ENCODE assay signal across 8 mouse cellular contexts in the genomic region with DNA sequence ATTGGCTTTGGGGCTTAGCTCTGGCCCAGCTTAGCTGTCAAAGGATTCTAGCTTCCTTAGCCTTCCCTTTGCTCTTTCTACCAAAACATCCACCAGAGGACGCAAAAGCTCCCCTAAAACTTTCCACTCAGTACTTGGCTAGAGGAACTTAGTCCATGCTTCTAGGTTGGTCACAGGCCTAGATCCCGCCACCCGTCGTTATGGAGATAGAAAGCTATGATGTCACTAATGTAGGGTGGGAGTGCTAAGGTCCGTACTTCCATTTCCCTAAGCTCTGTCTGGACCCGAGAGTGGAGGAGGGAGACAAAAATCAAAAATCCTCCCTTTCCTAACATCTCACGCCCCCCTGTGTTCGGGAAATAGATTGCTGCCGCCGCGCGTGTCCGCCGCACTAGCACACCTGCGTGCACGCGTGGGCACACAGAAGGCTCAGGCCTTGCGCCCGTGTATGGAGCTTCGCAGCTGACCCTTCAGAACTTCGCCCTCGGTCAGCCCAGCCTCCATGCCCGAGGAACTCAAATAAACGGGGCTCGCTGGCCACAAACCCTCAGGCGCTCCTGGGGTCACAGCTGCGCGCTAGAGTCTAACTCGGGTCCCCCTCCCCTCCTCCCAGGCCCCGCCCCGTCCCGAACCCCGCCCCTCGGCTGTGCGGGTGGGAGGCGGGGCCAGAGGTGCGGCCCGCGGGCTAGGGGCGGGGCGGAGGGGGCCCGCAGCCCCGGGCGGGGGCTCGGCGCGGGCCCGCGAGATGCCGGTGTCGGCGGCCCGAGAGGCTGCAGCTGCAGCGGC. TPM values are rescaled to one million over a fixed set of nuclear protein-coding genes. Genes with fewer than 3 reads are reported as not detected.
DNase-seq lines count a peak whose midpoint lies in the region; ATAC-seq and TF ChIP-seq lines count a peak whose summit lies in the region.

No protein-coding gene starts in this region.

- TF ChIP-seq EP300 in MEL (IDR thresholded peaks at IDR 0.05; ENCODE audit: low read depth in 1 of 2, low read length in 2 of 2), result no peak

- peak; percentile 38 for ATAC-seq in frontal cortex, adult (ENCODE audit: low TSS enrichment)
- ATAC-seq in hematopoietic stem cell, adult 5-6 weeks (replicated peaks in 1 of 2; ENCODE audit: insufficient read depth in 1 of 2, low FRiP score in 2 of 2, low TSS enrichment in 1 of 2, low read depth in 1 of 2, poor library complexity in 2 of 2, severe bottlenecking in 2 of 2), result peak; percentile 17 to 19; a peak in 2 of 4 replicates
- peak; percentile 81 for ATAC-seq in neural tube, embryonic 15.5 days (ENCODE audit: low FRiP score)

- H3K36me3 ChIP-seq in MEL (ENCODE audit: control insufficient read depth in 1 of 2, insufficient read depth in 2 of 2, low read length in 2 of 2), result peaks cover 0 to 22% of the 10 kb centered on the region in 2 experiments; a peak in 2 of 4 replicates
- H3K36me3 ChIP-seq in neural tube, embryonic 15.5 days, result peaks cover 15% of the 10 kb centered on the region

- H3K79me2 ChIP-seq in MEL (ENCODE audit: control insufficient read depth, insufficient read depth, low read length, poor library complexity), result peaks cover 6% of the 10 kb centered on the region; the same call in 1 of the 2 replicates

- under 1% methylated on average over 49 of the region's 54 CpGs for WGBS in cerebellum, adult 2 months
- under 1% methylated on average over 53 of the region's 54 CpGs for WGBS in lung, adult 2 months
- under 1% methylated on average over 43 of the region's 54 CpGs for WGBS in neural tube, embryonic 15.5 days

- 0 out of 2 replicates have a peak overlapping the region, but pooled peaks have one; percentile 17 for H3K27ac ChIP-seq in MEL (ENCODE audit: control insufficient read depth, low read depth, low read length)
- no peak overlapping the region for H3K27ac ChIP-seq in cerebellum, adult 2 months (ENCODE audit: insufficient read depth, low read length)
- peak overlapping the region; percentile 90 for H3K27ac ChIP-seq in neural tube, embryonic 15.5 days (replicated peaks)

- DNase-seq in MEL (ENCODE audit: low read depth, low spot score), result peak; percentile 96
- peak; percentile 62 to 74 for DNase-seq in cerebellum, adult 2 months
- peak; percentile 61 to 65 for DNase-seq in layer of hippocampus, adult 8-10 months (ENCODE audit: low spot score in 2 of 2)
- peak; percentile 74 for DNase-seq in lung, adult 2 months
- peak; percentile 79 for DNase-seq in testis, postnatal 14 days (ENCODE audit: low spot score)

- peak overlapping the region; percentile 82 for H3K4me2 ChIP-seq in neural tube, embryonic 15.5 days

- TF ChIP-seq POLR2A in MEL (IDR thresholded peaks at IDR 0.05; ENCODE audit: control insufficient read depth in 1 of 2, insufficient read depth in 1 of 2, low read depth in 1 of 2, low read length in 2 of 2, poor library complexity in 1 of 2), result peak; percentile 12 to 29; a peak in 1 of 4 replicates
- TF ChIP-seq POLR2A in cerebellum, adult 2 months (IDR thresholded peaks at IDR 0.05; ENCODE audit: borderline replicate concordance, insufficient read depth, low read length), result no peak
- TF ChIP-seq POLR2A in lung, adult 2 months (IDR thresholded peaks at IDR 0.05; ENCODE audit: borderline replicate concordance, extremely low read depth, low read depth, low read length), result no peak

- H3K9ac ChIP-seq in MEL (ENCODE audit: control insufficient read depth, low read depth, low read length, poor library complexity, severe bottlenecking), result peak overlapping the region; percentile 71
- peak overlapping the region; percentile 71 for H3K9ac ChIP-seq in neural tube, embryonic 15.5 days (replicated peaks)

- H3K27me3 ChIP-seq in MEL (ENCODE audit: control insufficient read depth in 1 of 2, insufficient read depth in 2 of 2, low read length in 2 of 2), result no peaks in the 10 kb centered on the region
- no peaks in the 10 kb centered on the region for H3K27me3 ChIP-seq in cerebellum, adult 2 months (ENCODE audit: control insufficient read depth, insufficient read depth, low read length)
- H3K27me3 ChIP-seq in neural tube, embryonic 15.5 days (replicated peaks), result no peaks in the 10 kb centered on the region

- TF ChIP-seq CTCF in MEL (IDR thresholded peaks at IDR 0.05 in 2 of 3, conservative IDR thresholded peaks at IDR 0.05 in 1 of 3; ENCODE audit: control insufficient read depth in 1 of 3, insufficient read depth in 1 of 3, low read depth in 2 of 3, low read length in 3 of 3, poor library complexity in 1 of 3, severe bottlenecking in 1 of 3), result peak; percentile 41 to 91 (median 89)
- 0 out of 2 replicates have a peak, but pooled peaks have one; percentile 20 for TF ChIP-seq CTCF in cerebellum, adult 2 months (IDR thresholded peaks at IDR 0.05; ENCODE audit: borderline replicate concordance, insufficient read depth, low read depth, low read length)
- peak; percentile 31 for TF ChIP-seq CTCF in lung, adult 2 months (IDR thresholded peaks at IDR 0.05; ENCODE audit: insufficient read depth, low read length)

- H3K9me3 ChIP-seq in MEL (replicated peaks; ENCODE audit: insufficient read depth, low read length), result no peaks in the 10 kb centered on the region
- H3K9me3 ChIP-seq in neural tube, embryonic 15.5 days (replicated peaks), result no peaks in the 10 kb centered on the region

- peaks cover 9 to 28% of the 10 kb centered on the region in 2 experiments for H3K4me1 ChIP-seq in MEL (ENCODE audit: control insufficient read depth in 1 of 2, insufficient read depth in 2 of 2, low read length in 2 of 2)
- H3K4me1 ChIP-seq in cerebellum, adult 2 months (ENCODE audit: control insufficient read depth, insufficient read depth, low read length), result no peaks in the 10 kb centered on the region; the same call in 1 of the 2 replicates
- H3K4me1 ChIP-seq in lung, adult 2 months (ENCODE audit: control insufficient read depth, insufficient read depth, low read length), result peaks cover 6% of the 10 kb centered on the region
- H3K4me1 ChIP-seq in neural tube, embryonic 15.5 days, result peaks cover 65% of the 10 kb centered on the region

- TF ChIP-seq RAD21 in MEL (IDR thresholded peaks at IDR 0.05; ENCODE audit: low read depth, low read length), result peak; percentile 82

- peak overlapping the region; percentile 84 to 88 for H3K4me3 ChIP-seq in MEL (ENCODE audit: control insufficient read depth in 1 of 2, insufficient read depth in 1 of 2, low read depth in 2 of 2, low read length in 2 of 2)
- H3K4me3 ChIP-seq in cerebellum, adult 2 months (replicated peaks; ENCODE audit: insufficient read depth, low read depth, low read length), result peak overlapping the region; percentile 84
- peak overlapping the region; percentile 87 for H3K4me3 ChIP-seq in lung, adult 2 months (replicated peaks; ENCODE audit: extremely low read depth, low read depth, low read length)
- peak overlapping the region; percentile 96 for H3K4me3 ChIP-seq in neural tube, embryonic 15.5 days (replicated peaks)

RNA-seq across cellular contexts. Expression of gene Vat1, which starts 1.6 kb away (rescaled TPM):
- 43.9 and 49.5 TPM in 2 replicates for total RNA-seq in MEL (2012; rRNA removed)
- polyA plus RNA-seq in MEL (2012; ENCODE audit: insufficient read depth in 1 of 2, insufficient read length in 2 of 2, low read depth in 1 of 2, low replicate concordance in 2 of 2, missing spikeins in 1 of 2), result 100 to 1,000 TPM in 1 of 2 experiments, not detected in 1; 125 TPM
- 44.6 and 49.2 TPM in 2 replicates for polyA plus RNA-seq in cerebellum, adult 2 months (2012; rRNA removed)
- 22.9 and 29.3 TPM in 2 replicates for total RNA-seq in hematopoietic stem cell, adult 5-6 weeks (2017)
- total RNA-seq in layer of hippocampus, adult 8-10 months (2022), result 10 to 100 TPM; 27.9 to 42.8 (median 34.9) TPM
- 224 and 235 TPM in 2 replicates for polyA plus RNA-seq in lung, adult 2 months (2012; rRNA removed)
- polyA plus RNA-seq in neural tube, embryonic 15.5 days (2015; fragmentation: Nextera tagmentation; extraction: Ambion mirVana), result 95.4 and 105 TPM in 2 replicates

RNA-seq across cellular contexts. Expression of gene Rnd2, which starts 2.9 kb away (rescaled TPM):
- 4.2 and 6.4 TPM in 2 replicates for total RNA-seq in MEL (2012; rRNA removed)
- polyA plus RNA-seq in MEL (2012; ENCODE audit: insufficient read depth in 1 of 2, insufficient read length in 2 of 2, low read depth in 1 of 2, low replicate concordance in 2 of 2, missing spikeins in 1 of 2), result 10 to 100 TPM in 1 of 2 experiments, not detected in 1; 18.6 TPM
- 216 and 275 TPM in 2 replicates for polyA plus RNA-seq in cerebellum, adult 2 months (2012; rRNA removed)
- total RNA-seq in hematopoietic stem cell, adult 5-6 weeks (2017), result 5.3 and 5.8 TPM in 2 replicates
- total RNA-seq in layer of hippocampus, adult 8-10 months (2022), result 100 to 1,000 TPM; 109 to 121 (median 110) TPM
- polyA plus RNA-seq in lung, adult 2 months (2012; rRNA removed), result 14.8 and 17.7 TPM in 2 replicates
- 63.6 and 71.7 TPM in 2 replicates for polyA plus RNA-seq in neural tube, embryonic 15.5 days (2015; fragmentation: Nextera tagmentation; extraction: Ambion mirVana)

RNA-seq across cellular contexts. Expression of gene Ifi35, which starts 19.5 kb away (rescaled TPM):
- total RNA-seq in MEL (2012; rRNA removed), result 37.5 and 64.4 TPM in 2 replicates
- polyA plus RNA-seq in MEL (2012; ENCODE audit: insufficient read depth in 1 of 2, insufficient read length in 2 of 2, low read depth in 1 of 2, low replicate concordance in 2 of 2, missing spikeins in 1 of 2), result 100 to 1,000 TPM in 1 of 2 experiments, 10 to 100 TPM in 1; 35.5 to 146 TPM
- polyA plus RNA-seq in cerebellum, adult 2 months (2012; rRNA removed), result 6.2 and 6.3 TPM in 2 replicates
- 34.3 and 37.2 TPM in 2 replicates for total RNA-seq in hematopoietic stem cell, adult 5-6 weeks (2017)
- 1 to 10 TPM; 2.2 to 7.6 (median 3.5) TPM for total RNA-seq in layer of hippocampus, adult 8-10 months (2022)
- polyA plus RNA-seq in lung, adult 2 months (2012; rRNA removed), result 57.9 and 76.4 TPM in 2 replicates
- 3.9 and 17.0 TPM in 2 replicates for polyA plus RNA-seq in neural tube, embryonic 15.5 days (2015; fragmentation: Nextera tagmentation; extraction: Ambion mirVana)

RNA-seq across cellular contexts. Expression of gene Rpl27, which starts 25.6 kb away (rescaled TPM):
- 2,405 and 2,621 TPM in 2 replicates for total RNA-seq in MEL (2012; rRNA removed)
- 100 to 1,000 TPM in 1 of 2 experiments, not detected in 1; 595 TPM for polyA plus RNA-seq in MEL (2012; ENCODE audit: insufficient read depth in 1 of 2, insufficient read length in 2 of 2, low read depth in 1 of 2, low replicate concordance in 2 of 2, missing spikeins in 1 of 2)
- 400 and 422 TPM in 2 replicates for polyA plus RNA-seq in cerebellum, adult 2 months (2012; rRNA removed)
- total RNA-seq in hematopoietic stem cell, adult 5-6 weeks (2017), result 2,436 and 4,983 TPM in 2 replicates
- total RNA-seq in layer of hippocampus, adult 8-10 months (2022), result 10 to 100 TPM; 23.9 to 46.8 (median 33.8) TPM
- polyA plus RNA-seq in lung, adult 2 months (2012; rRNA removed), result 221 and 297 TPM in 2 replicates
- polyA plus RNA-seq in neural tube, embryonic 15.5 days (2015; fragmentation: Nextera tagmentation; extraction: Ambion mirVana), result 245 and 254 TPM in 2 replicates

RNA-seq across cellular contexts. Expression of gene Ptges3l, which starts 42.5 kb away (rescaled TPM):
- 1.4 and 1.6 TPM in 2 replicates for total RNA-seq in MEL (2012; rRNA removed)
- polyA plus RNA-seq in MEL (2012; ENCODE audit: insufficient read depth in 1 of 2, insufficient read length in 2 of 2, low read depth in 1 of 2, low replicate concordance in 2 of 2, missing spikeins in 1 of 2), result 1 to 10 TPM in 1 of 2 experiments, not detected in 1; 2.3 TPM
- polyA plus RNA-seq in cerebellum, adult 2 months (2012; rRNA removed), result 1.2 and 1.8 TPM in 2 replicates
- total RNA-seq in hematopoietic stem cell, adult 5-6 weeks (2017), result 1.0 TPM in 1 of 2 replicates, not detected in the other
- 1 to 10 TPM in 3 of 4 experiments, under 1 TPM in 1; 0.74 to 1.5 (median 1.3) TPM for total RNA-seq in layer of hippocampus, adult 8-10 months (2022)
- 1.7 and 5.3 TPM in 2 replicates for polyA plus RNA-seq in lung, adult 2 months (2012; rRNA removed)
- polyA plus RNA-seq in neural tube, embryonic 15.5 days (2015; fragmentation: Nextera tagmentation; extraction: Ambion mirVana), result 4.3 and 4.5 TPM in 2 replicates

Comparison
In these comparisons a context has a peak if more than half of its experiments do, and no peak if none do; other contexts are left out.
1. CTCF ChIP-seq: peak in every context shown above with its lines; median percentile 89 in MEL; 31 in lung, adult 2 months; 20 in cerebellum, adult 2 months.
2. POLR2A ChIP-seq: peak in MEL (2 of 2); none in cerebellum, adult 2 months (single experiment) and lung, adult 2 months (single experiment).
3. ATAC-seq: peak in every context shown above with its lines; median percentile 81 in neural tube, embryonic 15.5 days; 38 in frontal cortex, adult; 18 in hematopoietic stem cell, adult 5-6 weeks.
4. Peak in every context shown above with its lines, with median percentiles within 50 percentile points of each other: DNase-seq and H3K4me3 ChIP-seq.